In the genomic region with DNA sequence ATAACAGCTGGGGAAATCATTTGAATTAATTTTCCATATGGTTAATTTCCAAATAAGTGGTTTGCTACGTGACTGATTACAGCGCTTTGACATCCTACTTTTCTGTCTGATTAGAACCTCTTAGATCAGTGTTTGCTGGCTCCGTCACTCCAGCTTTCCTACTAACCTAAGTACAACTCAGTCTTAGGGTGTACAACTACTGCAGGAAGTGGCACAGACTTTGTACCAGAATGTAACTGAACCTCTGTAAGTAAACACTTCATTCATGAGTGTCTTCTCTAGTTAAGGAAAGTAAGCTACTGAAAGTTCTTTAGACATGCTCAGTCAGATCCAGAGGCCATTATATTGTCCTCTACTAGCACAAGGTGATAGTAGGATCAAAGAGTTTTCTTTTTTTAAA, we compare ENCODE assay signal across 14 mouse cellular contexts.
"Had no signal": no experiment of that assay in that cellular context is flagged by ENCODE, and none has a peak within 500 bp of the region (broad histone marks: within the 10 kb centered on the region; RNA-seq: fewer than 3 reads in every experiment).

No protein-coding gene starts in this region.

- H3K4me1 ChIP-seq: limb, embryonic 12.5 days; limb, embryonic 15.5 days; liver, embryonic 12.5 days; liver, embryonic 15.5 days; lung, embryonic 15.5 days; stomach, embryonic 15.5 days had no signal

- H3K9me3 ChIP-seq: limb, embryonic 12.5 days; limb, embryonic 15.5 days; liver, embryonic 12.5 days; liver, embryonic 15.5 days; lung, embryonic 15.5 days; stomach, embryonic 15.5 days had no signal

- H3K36me3 ChIP-seq: limb, embryonic 15.5 days; stomach, embryonic 15.5 days had no signal

- H3K9ac ChIP-seq: limb, embryonic 12.5 days; limb, embryonic 15.5 days; liver, embryonic 12.5 days; liver, embryonic 15.5 days; lung, embryonic 15.5 days; stomach, embryonic 15.5 days had no signal

- H3K4me3 ChIP-seq: limb, embryonic 12.5 days; limb, embryonic 15.5 days; liver, embryonic 12.5 days; liver, embryonic 15.5 days; lung, embryonic 15.5 days; stomach, embryonic 15.5 days had no signal

- ATAC-seq: liver, embryonic 12.5 days had no signal

- H3K27me3 ChIP-seq: limb, embryonic 15.5 days; liver, embryonic 12.5 days; liver, embryonic 15.5 days; lung, embryonic 15.5 days; stomach, embryonic 15.5 days had no signal

- DNase-seq: kidney, adult 18-20 months; kidney, adult 9 months; kidney, postnatal 14 days; kidney, postnatal 4 days; left cerebral cortex, postnatal 4 days; midbrain, embryonic 14.5 days; thymus, postnatal 36 days had no signal

- H3K27ac ChIP-seq: limb, embryonic 12.5 days; limb, embryonic 15.5 days; liver, embryonic 12.5 days; liver, embryonic 15.5 days; lung, embryonic 15.5 days; stomach, embryonic 15.5 days had no signal

- H3K4me2 ChIP-seq: limb, embryonic 12.5 days; limb, embryonic 15.5 days; liver, embryonic 12.5 days; liver, embryonic 15.5 days; lung, embryonic 15.5 days; midbrain, embryonic 11.5 days; stomach, embryonic 15.5 days had no signal
